Comparison of ENCODE assay signal across 8 mouse cellular contexts in the genomic region with DNA sequence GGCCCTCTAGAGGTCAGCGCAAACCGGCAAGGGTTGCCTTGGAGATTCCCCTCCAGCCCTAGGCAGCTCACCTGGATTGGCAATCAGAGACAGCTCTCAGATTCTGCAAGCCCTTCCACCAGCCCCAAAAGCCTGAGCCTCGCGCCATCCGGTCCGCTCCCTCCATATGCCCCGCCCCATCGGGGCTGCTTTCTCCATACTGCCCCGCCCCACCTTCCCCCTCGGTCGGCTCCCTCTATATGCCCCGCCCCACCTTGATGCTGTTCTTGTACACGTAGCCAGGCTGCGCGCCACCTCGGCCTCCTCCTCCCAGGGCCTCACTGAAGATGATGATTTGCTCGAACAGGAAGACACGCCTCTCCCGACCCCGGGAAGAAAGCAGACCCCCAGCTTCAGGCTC. TPM values are rescaled to one million over a fixed set of nuclear protein-coding genes. Genes with fewer than 3 reads are reported as not detected.
DNase-seq lines count a peak whose midpoint lies in the region; ATAC-seq lines count a peak whose summit lies in the region.

No protein-coding gene starts in this region.

- H3K4me2 ChIP-seq in heart, embryonic 12.5 days = peak overlapping the region; percentile 44
- peak overlapping the region; percentile 29 for H3K4me2 ChIP-seq in midbrain, embryonic 16.5 days (ENCODE audit: low read length)

- WGBS in heart, embryonic 12.5 days = 16% methylated on average over 20 of the region's 20 CpGs
- 16% methylated on average over 20 of the region's 20 CpGs for WGBS in midbrain, embryonic 16.5 days

- H3K27ac ChIP-seq in heart, embryonic 12.5 days (ENCODE audit: poor library complexity, severe bottlenecking) = no peak overlapping the region
- H3K27ac ChIP-seq in midbrain, embryonic 16.5 days (ENCODE audit: low read length) = no peak overlapping the region

- H3K4me3 ChIP-seq in heart, embryonic 12.5 days = 0 out of 2 replicates have a peak overlapping the region, but pooled peaks have one; percentile 9
- no peak overlapping the region for H3K4me3 ChIP-seq in midbrain, embryonic 16.5 days (ENCODE audit: low read depth, low read length)

- no peak overlapping the region for H3K9ac ChIP-seq in heart, embryonic 12.5 days
- peak overlapping the region; percentile 24; the same call in 1 of the 2 replicates for H3K9ac ChIP-seq in midbrain, embryonic 16.5 days (ENCODE audit: low read depth, low read length)

- H3K4me1 ChIP-seq in heart, embryonic 12.5 days (replicated peaks) = peaks cover 32% of the 10 kb centered on the region
- H3K4me1 ChIP-seq in midbrain, embryonic 16.5 days (ENCODE audit: control insufficient read depth, insufficient read depth, low read length) = peaks cover 19% of the 10 kb centered on the region

- H3K9me3 ChIP-seq in heart, embryonic 12.5 days (replicated peaks) = 0 out of 2 replicates have a peak, but pooled peaks cover 3% of the 10 kb centered on the region
- H3K9me3 ChIP-seq in midbrain, embryonic 16.5 days (replicated peaks; ENCODE audit: control insufficient read depth, low read length, poor library complexity, severe bottlenecking) = no peaks in the 10 kb centered on the region

- ATAC-seq in heart, embryonic 12.5 days (ENCODE audit: insufficient number of reproducible peaks, low FRiP score) = no peak
- ATAC-seq in midbrain, embryonic 16.5 days = no peak

- peaks cover 10% of the 10 kb centered on the region for H3K36me3 ChIP-seq in heart, embryonic 12.5 days
- H3K36me3 ChIP-seq in midbrain, embryonic 16.5 days (ENCODE audit: control insufficient read depth, insufficient read depth, low read length) = no peaks in the 10 kb centered on the region

- H3K27me3 ChIP-seq in heart, embryonic 12.5 days (replicated peaks) = peaks cover 66% of the 10 kb centered on the region
- peaks cover 14% of the 10 kb centered on the region for H3K27me3 ChIP-seq in midbrain, embryonic 16.5 days (ENCODE audit: control insufficient read depth, insufficient read depth, low read depth, low read length)

- DNase-seq in heart, adult 8-10 months (ENCODE audit: low spot score) = no peak
- peak; percentile 48 for DNase-seq in embryo, embryonic 10.5 days (ENCODE audit: low spot score)
- DNase-seq in induced T-regulatory cell, adult 2 months (ENCODE audit: low read depth) = peak; percentile 63
- DNase-seq in spleen, adult 12 weeks (ENCODE audit: low spot score) = no peak
- DNase-seq in MN1 (ENCODE audit: low spot score) = no peak
- no peak for DNase-seq in kidney, postnatal 4 days

RNA-seq across cellular contexts. Expression of a gene that starts 3.3 kb away (rescaled TPM):
- 20.2 and 21.0 TPM in 2 replicates for polyA plus RNA-seq in heart, embryonic 12.5 days (2016; fragmentation: Nextera tagmentation; extraction: Ambion mirVana)
- total RNA-seq in heart, adult 8-10 months (2022) = 10 to 100 TPM; 13.0 to 24.6 (median 15.5) TPM
- 1.1 and 1.2 TPM in 2 replicates for polyA plus RNA-seq in midbrain, embryonic 16.5 days (2015; fragmentation: Nextera tagmentation; extraction: Ambion mirVana)

RNA-seq across cellular contexts. Expression of a gene that starts 6.1 kb away (rescaled TPM):
- polyA plus RNA-seq in heart, embryonic 12.5 days (2016; fragmentation: Nextera tagmentation; extraction: Ambion mirVana) = 21.3 and 23.1 TPM in 2 replicates
- total RNA-seq in heart, adult 8-10 months (2022) = 10 to 100 TPM in 3 of 4 experiments, 1 to 10 TPM in 1; 8.1 to 13.4 (median 10.8) TPM
- 19.6 and 20.2 TPM in 2 replicates for polyA plus RNA-seq in midbrain, embryonic 16.5 days (2015; fragmentation: Nextera tagmentation; extraction: Ambion mirVana)

RNA-seq across cellular contexts. Expression of a gene that starts 11.8 kb away (rescaled TPM):
- polyA plus RNA-seq in heart, embryonic 12.5 days (2016; fragmentation: Nextera tagmentation; extraction: Ambion mirVana) = 74.3 and 75.1 TPM in 2 replicates
- total RNA-seq in heart, adult 8-10 months (2022) = 10 to 100 TPM; 18.1 to 29.6 (median 24.2) TPM
- polyA plus RNA-seq in midbrain, embryonic 16.5 days (2015; fragmentation: Nextera tagmentation; extraction: Ambion mirVana) = 254 and 255 TPM in 2 replicates

RNA-seq across cellular contexts. Expression of a gene that starts 18.7 kb away (rescaled TPM):
- 1.9 and 2.4 TPM in 2 replicates for polyA plus RNA-seq in heart, embryonic 12.5 days (2016; fragmentation: Nextera tagmentation; extraction: Ambion mirVana)
- total RNA-seq in heart, adult 8-10 months (2022) = 1 to 10 TPM; 1.2 to 3.2 (median 1.5) TPM
- 60.7 and 71.7 TPM in 2 replicates for polyA plus RNA-seq in midbrain, embryonic 16.5 days (2015; fragmentation: Nextera tagmentation; extraction: Ambion mirVana)

RNA-seq across cellular contexts. Expression of a gene that starts 27.6 kb away (rescaled TPM):
- polyA plus RNA-seq in heart, embryonic 12.5 days (2016; fragmentation: Nextera tagmentation; extraction: Ambion mirVana) = 29.7 and 31.5 TPM in 2 replicates
- 10 to 100 TPM; 32.4 to 38.3 (median 35.3) TPM for total RNA-seq in heart, adult 8-10 months (2022)
- polyA plus RNA-seq in midbrain, embryonic 16.5 days (2015; fragmentation: Nextera tagmentation; extraction: Ambion mirVana) = 16.9 and 18.4 TPM in 2 replicates

Comparison
In these comparisons a context has a peak if more than half of its experiments do, and no peak if none do; other contexts are left out.
1. DNase-seq: peak in embryo, embryonic 10.5 days (single experiment) and induced T-regulatory cell, adult 2 months (single experiment); none in heart, adult 8-10 months (single experiment), spleen, adult 12 weeks (single experiment), MN1 (single experiment) and kidney, postnatal 4 days (0 of 2).